Mouse (Mus musculus) neural tube, embryonic 10.5 days (tissue): ENCODE data around the gene Fam160a2.
A peak's percentile ranks its signal among the peaks of the same experiment; 100 is the strongest.

ENCODE experiments used
- DNase-seq: peaks from one replicate; pipeline ENCODE4 v3.0.0-alpha.2; 2017; ENCODE audit warnings: low spot score; ENCODE audit errors: extremely low spot score

The Fam160a2 gene

DNA sequence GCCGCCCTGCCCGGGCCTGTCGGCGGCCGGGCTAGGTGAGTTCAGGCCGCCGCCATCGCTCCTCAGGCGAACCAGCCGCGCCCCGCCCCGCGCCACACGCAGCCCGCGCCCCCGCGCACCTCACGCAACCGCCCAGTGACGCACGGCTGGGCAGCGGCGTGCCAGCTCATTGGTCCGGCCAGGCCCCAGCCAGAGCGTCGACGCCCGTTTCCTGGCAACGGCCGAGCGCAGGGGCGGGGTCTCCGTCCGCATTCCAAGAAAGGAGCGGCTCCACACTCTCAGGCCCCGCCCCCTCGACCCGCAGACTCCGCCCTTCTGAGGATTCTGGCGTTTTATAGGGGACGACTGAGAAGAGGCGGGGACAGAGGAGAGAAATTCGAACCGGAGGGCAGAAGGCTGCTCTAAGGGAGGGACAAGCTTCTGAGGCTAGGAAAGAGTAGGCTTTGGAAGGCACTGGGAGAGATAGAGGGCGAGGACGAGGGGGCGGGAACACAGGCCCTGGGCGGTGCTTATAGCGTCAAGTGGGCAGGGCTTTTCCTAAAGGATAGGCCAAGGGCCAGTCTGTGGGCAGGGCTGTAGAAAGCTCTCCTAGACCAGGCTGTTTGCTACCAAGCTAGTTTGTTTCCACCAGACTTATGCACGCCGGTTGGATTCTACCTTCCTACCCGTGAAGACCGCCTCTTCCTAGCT is at the start of gene Fam160a2:
Gene Fam160a2, minus strand, starts transcription at position 120 of the 690 bp plus-strand sequence.
- DNase-seq: peak; percentile 99

DNA sequence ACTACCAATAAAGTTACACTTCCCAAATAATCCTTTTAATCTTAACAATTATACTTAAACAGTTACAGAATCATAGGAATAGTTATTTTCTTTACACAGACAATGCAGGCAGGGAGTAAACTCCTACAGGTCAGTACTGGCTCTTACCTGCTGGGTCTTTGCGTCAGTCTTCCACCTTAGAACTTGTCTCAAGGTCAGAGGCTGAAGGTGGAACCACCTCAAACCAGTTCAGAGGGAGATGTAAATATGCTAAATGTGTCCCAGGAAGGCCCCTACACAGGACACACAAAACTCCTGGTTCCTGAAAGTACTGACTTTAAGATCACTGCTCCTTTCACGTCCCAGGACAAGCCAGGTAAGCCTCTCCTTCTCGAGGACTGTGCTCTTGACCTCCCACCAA is 45.2 kb upstream of the Fam160a2 start:
- no peak for DNase-seq

DNA sequence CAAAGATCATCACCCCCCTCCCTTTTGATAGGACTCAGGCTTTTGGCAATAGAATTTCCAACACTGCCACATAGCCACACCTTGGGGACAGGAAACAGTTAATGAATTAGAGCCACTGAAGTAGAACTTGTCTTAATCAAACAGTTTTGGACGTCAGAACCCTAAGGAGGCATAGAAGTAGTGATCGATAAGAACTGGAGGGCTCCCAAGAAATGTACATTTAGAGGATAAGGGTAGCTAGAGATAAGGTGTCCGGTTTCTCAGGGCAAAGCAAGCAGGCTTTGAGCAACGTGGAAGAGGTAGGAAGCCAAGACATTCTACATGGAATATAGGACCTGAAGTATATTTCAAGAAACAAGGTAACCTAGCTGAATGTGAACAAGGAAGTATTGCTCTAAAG is 41.6 kb upstream of the Fam160a2 start:
- no peak for DNase-seq

DNA sequence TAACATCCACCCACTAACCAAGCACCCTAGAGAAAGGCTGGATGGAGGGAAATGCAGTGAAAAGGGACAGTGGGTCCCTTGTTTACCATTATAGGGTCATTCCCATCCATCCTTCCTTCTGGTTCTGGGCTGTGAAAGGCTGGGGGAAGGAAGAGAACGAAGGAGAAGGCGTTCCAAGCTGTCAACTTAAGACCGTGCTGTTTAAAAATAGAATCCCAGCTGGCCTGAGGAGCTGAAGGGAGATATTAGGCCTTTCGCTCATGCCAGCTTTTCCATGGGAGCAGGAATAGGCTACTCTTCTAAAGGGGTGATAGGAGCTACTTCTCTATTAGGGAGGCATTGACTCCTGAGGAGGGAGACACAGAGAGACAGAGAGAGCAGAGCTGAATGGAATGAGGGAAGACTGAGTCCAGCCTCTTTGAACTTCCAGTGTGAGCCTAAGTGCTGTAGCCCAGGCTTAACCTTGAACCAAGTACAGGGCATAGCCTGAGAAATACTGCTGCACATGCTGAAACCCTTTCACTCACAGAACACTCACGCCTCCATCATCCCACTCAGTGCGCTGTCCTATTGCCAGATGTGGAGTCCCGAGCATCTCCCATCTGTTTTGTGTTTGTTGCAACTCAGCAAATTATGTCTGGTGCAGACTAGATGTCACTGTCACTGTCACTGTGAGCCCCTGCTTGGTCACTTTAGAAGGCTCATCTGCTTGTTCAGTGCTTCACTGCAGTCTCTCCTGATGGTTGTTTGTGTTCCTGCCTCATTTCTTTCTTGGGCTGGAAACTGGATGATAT is 38.3 kb upstream of the Fam160a2 start:
- no peak for DNase-seq

DNA sequence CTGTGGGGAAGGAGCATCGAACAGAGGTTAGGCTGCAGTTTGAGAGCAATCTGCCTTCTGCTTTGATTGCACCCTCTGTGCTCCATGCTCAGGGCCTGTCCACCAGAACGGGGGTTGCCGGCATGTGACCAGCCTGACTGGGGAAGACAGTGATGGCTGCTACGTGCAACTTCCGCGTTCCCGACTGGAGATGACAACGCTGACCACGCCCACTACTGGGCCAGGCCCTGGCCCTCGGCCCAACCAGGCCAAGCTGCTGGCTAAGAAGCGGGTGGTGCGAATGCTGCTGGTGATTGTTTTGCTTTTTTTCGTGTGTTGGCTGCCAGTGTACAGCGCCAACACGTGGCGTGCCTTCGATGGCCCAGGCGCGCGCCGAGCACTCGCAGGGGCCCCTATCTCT is 34.9 kb upstream of the Fam160a2 start:
- DNase-seq: no peak

DNA sequence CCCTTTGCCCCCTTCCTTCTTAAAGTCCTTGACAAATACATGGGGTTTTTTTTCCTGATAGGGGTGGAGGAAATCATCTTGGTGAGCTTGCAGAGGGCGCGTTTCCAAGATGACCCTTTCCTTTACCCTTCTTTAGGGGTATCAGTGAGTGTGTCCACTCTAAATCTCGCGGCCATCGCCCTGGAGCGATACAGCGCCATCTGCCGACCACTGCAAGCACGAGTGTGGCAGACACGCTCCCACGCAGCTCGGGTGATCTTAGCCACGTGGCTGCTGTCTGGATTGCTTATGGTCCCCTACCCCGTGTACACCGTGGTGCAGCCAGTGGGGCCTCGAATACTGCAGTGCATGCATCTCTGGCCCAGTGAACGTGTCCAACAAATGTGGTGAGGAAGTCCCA is 34.0 kb upstream of the Fam160a2 start:
- DNase-seq: no peak

DNA sequence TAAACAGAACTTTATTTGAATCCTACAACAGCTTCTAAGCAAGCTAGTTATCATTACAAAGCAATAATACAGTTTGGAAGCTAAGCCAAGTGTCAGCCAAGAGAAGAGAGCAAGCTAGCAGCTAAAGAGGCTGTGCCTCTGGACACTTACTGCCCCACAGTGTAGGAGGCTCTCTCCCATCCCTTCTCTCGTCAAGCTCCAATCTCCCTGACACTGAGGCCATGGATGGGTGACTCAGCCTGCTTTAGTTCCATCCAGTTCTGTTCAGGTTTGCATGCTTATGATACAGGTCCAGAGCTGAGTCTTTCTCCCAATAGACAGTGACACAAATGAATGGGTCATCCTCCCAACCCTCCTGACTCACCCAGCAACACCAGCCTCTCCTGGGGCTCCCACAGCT is 32.2 kb upstream of the Fam160a2 start:
- no peak for DNase-seq

DNA sequence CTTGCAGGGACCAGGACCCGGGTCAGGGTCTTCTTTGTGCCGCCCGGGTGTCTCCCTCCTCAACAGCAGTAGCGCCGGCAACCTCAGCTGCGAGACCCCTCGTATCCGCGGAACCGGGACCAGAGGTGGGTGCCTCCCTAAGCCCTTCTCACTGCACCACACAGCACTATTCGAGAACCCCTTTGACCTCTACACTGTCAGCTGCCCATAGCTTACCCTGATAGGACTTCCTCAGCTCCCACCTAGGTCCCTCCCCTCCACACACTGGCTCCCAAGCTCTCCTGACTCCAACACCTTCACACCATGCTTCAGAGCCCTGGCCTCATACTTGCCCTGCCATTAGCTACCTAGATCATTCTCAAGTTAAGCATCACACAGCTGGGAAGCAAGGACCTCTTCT is 26.2 kb upstream of the Fam160a2 start:
- DNase-seq: peak; percentile 36

DNA sequence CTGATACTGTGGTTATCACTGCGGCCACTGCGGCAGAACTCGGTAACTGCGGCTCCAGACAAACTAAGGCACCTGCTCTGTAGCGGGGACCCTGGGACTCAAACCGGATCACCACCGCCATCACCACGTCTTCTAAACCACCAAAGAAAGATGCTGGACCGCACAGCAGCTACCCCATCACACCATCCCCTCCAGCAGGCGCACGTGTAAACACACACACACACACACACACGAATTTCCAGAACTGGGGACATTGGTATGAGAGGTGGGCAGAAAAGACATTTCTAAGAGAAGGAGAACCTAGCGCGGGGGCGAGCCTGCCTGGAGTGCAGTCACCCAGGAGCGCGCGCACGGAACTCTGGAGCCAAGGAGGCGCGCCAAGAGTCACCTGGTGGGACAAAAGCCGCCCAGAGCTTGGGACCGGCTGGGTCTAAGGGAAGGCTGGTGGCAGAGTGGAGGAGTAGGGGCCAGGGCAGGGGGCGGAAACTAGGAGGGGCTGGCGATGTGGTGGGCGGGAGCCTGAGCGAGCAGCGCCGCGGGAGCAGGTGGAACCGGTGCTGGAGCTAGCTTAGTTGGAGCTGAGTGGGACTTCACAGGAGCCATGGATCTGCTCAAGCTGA is 25.7 kb upstream of the Fam160a2 start, which contains the start of gene Cckbr:
Gene Cckbr, plus strand, starts transcription at position 308 of the 620 bp plus-strand sequence.
- peak; percentile 38 for DNase-seq

DNA sequence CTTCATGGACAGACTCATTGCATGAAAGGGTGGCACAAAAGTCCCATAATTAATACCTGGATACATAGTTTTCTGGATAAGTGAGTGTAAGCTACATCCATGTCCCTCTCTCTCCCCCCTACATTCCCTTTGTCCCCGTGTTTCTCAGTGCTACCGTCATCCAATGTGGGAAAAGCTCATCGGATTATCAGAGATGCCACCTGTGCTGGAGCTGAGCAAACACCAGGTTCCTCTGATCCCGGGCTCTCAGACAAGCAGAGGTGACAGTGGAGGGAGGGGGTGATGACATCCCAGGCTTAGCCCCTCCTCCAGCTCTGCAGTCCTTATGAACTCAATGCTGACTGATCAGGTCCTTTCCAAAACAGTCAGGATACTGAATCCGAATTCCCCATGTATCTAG is 24.5 kb upstream of the Fam160a2 start:
- no peak for DNase-seq

DNA sequence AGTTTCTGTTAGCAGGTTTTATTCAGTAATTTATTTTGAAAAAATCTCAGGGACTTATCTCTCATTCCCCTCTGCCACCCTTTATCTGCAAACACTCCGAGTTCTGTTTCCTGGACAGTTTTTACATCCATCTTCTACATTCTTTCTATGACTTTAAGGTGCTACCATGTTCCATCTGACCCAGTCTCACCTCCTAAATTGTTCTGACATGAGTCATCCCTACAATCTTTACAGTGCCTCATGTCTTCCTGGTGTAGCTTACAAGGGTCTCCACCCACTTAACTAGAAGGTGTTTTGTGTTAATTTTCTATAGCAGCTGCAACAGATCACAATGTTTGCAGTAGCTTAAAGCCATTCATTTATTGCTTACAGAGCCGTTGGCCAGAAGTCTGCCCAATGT is 21.0 kb upstream of the Fam160a2 start:
- no peak for DNase-seq

DNA sequence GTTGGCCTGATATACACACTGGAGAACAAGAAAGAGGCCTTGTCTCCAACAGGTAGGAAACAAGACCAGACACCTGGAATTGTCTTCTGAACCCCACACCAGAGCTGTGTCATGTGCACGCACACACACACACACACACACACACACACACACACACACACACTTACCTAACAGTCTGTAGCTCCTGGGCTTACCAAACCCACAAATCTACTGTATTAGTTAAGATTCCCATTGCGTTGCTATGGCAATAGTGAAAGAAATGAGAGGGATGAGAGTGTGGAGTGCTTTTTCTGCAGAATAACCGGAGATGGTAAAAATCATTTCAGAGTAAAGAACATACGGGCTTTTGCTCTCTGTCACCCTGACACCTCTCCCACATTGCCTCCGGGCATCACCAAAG is 18.3 kb upstream of the Fam160a2 start:
- no peak for DNase-seq

DNA sequence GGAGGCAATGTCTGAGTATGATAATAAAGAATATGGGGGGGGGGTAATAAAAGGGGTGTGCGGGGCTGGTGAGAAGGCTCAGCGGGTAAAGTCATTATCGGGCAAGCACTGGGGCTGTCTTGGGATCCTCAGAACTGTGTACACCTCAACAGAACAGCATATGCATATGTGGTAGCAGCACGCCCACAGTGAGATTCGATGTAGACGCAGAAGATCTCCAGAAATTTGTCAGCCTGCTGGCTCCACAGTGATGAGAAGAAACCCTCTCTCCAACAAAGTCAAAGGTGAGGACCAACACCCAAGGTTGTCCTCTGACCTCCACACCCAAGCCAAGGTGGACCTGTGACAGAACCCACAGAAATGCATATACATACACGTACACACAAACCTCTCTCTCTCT is 16.7 kb upstream of the Fam160a2 start:
- DNase-seq: no peak

DNA sequence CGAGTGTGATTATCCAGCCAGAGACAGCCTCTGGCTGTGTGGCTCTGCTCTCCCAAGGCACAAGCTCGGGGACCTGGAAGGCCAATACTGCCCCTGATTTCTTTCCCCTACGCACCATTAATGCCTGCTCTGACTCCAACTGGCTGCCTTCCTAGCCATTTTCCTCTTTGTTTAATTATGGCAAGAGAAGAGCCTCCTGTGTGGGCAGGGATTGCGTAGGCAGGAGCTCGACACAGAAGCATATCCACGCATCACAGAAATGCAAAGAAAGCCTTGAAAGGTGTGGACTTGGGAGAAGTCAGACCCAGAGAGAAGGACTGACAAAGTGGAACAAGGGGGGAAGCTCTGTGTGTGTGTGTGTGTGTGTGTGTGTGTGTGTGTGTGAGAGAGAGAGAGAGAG is 14.5 kb upstream of the Fam160a2 start:
- DNase-seq: no peak

DNA sequence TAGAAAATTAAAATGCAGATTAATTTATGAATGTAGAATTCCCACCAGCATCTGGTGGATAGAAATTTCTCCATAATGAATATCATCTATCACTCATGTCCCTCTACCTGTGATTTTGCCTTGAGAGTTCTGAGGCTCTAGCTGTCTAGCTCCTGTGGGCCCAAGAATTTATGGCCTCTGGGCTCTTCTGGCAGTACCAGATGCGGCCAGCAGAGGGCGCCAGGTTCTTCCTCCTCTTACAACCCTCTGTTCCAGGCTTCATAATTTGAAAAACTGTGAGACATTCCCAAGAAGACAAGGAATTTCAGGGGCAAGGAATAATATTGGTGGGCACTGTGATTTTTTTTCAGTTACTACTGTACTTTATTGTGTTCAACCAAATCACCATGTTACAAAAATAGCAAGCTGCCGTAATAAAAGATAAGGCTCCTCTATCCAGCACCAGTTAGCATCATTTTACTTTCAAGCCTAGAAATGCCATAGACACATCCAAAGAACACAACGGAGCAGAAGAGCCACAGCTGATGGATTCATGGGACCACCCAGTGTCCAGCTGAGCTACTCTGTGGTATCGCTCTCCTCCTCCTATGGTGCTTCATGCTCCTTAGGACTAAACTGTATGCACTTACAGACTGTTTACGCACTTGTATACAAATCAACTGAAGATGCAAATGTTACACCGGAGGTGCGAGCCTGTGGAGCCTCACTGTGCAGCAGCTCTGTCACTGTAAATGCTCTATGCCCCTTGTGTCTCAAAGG is 12.2 kb upstream of the Fam160a2 start:
- peak; percentile 79 for DNase-seq

DNA sequence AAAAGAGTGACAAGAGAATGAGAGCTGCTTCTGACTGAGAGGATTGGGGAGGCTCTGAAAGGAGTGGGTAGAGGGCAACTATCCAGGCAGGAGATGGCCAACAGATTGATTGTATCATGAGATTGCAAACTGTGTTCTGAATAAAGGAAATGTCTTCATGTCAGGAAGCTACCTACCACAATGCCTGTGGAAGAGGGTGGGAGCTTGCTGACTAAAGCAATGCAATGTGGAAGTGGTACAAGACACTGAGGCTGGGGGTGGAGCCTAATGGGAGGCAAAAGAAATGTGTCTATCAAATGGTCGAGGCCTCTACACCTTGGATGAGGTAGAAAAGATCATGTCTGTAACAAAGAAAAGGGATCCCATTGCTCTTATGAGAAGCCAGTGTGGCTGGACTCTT is 6.5 kb upstream of the Fam160a2 start:
- DNase-seq: no peak

DNA sequence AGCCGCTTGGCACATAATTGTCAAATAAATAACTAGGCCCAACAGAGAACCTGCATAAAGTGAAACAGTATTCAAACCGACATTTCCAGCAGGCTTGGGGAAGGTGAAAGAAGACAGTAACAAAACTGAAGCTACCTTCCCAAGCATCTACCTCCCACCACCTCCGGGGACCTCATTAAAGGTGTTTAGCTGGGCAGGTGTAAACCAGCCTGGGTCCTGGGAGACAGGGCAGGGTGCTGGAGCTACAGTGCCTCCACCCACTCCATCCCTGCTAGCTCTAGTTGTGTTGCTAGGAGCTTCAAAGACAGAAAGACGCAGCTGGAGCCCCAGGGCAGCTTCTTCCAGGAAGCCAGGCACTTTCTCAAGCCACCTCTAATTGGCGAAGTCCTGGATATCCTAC is 4.4 kb upstream of the Fam160a2 start, which contains the start of gene Cnga4:
Gene Cnga4, plus strand, starts transcription at position 301 of the 400 bp plus-strand sequence.
- DNase-seq: no peak

DNA sequence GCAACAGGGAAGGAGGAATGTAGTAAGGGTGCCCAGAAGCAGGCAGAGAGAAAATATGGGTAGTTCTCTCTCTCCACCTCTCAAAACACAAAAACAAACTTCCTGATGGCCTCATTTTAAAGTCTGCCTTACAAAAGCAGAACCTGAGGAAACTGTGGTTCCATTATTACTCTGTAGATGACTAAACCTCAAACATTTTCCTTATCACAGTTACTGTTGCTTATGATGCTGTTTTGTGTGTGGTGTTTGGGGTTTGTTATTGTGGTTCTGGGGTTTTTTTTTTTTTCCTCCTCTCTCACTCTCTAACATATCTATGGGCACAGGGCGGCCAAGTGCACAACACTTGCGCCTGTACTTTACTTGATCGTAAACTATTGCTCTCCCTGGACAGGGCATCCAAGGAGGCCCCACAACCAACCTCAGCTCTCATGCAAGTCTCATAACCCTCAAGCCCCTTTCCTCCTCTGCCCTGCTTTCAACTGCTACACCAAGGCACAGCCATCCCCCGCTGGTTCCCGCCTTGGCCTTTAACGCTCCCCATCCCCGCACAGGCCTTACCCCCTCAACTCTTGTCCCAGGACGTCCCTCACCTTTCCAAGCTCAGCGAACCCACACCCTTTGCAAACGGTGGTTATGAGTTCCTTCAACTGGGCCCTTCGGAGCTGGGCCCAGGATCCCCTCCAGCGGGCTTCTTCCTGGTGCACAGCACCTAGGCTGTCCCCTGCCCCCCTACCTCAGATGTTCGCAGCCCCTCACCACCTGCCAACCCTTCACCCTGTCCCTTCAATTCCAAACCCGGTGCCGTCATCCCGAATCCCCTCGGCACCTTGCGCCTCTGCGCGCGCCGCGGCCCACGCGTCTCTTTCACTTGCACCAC is 558 bp downstream of the Fam160a2 start:
- DNase-seq: no peak

DNA sequence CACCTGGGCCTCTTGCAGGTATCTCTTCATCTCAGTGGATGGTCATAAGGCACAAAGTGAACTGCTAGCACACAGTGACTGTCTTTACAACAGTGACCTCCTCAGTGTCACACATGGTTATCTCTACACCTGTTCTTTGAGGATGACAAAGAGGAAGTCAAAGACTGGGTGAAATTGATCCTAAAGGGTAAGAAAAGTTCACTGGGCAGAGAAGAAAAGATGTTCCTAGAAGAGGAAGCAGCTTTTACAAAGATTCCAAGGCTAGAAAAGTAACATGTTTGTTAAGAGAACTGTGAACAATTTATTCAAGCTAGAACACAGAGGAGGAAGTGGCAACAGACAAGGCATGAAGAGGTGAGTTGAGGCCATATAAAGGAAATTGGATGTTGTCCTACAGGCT is 3.7 kb downstream of the Fam160a2 start:
- no peak for DNase-seq

DNA sequence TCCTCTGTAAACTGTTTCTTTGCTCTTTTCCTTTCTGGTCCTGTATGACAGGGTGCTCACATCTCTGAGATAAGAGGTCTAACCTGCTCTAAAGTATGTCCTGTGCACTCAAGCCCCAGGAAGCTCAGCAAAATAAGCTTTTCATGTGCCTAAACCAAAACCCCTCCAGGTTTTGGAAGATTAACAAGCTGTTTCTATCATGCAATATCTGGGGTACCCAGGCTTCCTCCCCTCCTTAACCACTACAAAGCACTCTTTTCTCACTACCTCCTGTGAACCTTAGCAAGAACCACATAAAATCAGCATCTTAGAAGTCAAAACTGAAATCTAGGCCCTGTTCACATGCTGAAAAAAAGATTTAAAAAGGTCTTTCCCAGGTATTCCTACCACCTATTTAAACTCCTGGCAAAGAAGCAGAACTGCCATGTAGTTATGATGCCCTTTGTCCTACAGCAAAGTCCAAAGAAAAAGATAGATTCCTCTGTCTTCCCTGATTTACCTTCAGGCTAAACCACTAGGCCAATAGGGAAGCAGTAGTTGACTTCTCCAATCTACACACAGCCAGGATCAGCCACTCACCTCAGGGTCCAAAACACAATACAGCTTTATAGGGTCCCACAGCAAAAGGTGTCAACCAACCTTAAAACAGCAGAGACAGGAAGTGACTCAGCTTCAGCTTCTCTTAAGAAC is 4.6 kb downstream of the Fam160a2 start:
- DNase-seq: no peak
